Mouse (Mus musculus) CD4-positive naive resting alpha-beta T cell, adult 57 days (primary cell): Measurements from ENCODE around the gene Tgif1. TPM values are rescaled to one million over a fixed set of nuclear protein-coding genes. Genes with fewer than 3 reads are reported as not detected.

Experiments used
- total RNA-seq: library from RNA; stranded (reverse); gene quantifications from one replicate; pipeline ENCODE4 v1.2.4, GENCODE M21; 2023

Gene Tgif1
- total RNA-seq: 231 TPM

DNA sequence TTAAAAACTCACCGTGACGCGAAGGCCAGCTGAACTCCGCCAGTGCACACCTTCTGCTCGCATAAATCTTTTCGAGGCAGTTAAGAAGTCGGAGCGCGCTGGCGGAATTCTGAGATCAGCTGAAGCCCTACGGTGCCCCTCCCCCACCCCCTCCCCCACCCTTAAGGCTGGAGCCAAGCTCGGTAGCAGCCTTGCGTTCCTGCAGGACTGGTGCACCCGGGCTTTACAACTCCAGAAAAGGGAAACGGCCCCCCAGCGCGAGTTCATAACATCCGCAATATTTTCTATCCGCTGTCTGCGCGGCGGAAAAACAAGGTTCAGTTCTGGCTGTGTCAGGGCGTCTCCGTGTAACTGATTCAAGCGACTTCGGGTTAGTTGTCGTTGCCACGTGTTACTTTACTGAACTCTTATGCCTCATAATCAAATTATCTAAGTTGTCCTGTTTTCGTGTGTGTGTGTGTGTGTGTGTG, at the start of gene Tgif1:
Tgif1 (minus strand) TSS at position 111 of the 470 bp plus-strand sequence.

Other genes starting within 250 kb of the Tgif1 start
- 3.0 TPM for gene Myom1, start 149.1 kb upstream of the Tgif1 start, total RNA-seq
- 340 TPM for gene Myl12a, start 149.3 kb upstream of the Tgif1 start, total RNA-seq